Mouse (Mus musculus) T-helper 2 cell (primary cell): ENCODE results near the gene Smg9.

ENCODE experiments used
- in situ Hi-C: fragments of 300-600 bp; cut with MboI, MseI; formaldehyde crosslinking; loops from one replicate; pipeline ENCODE4 v1.15.1; 2025; ENCODE audit warnings: high pct_unique_total_duplicates

Gene Smg9

GRCm38 (mm10) chr7:24406528-24407344 is 7.3 kb downstream of the Smg9 start:
- in situ Hi-C loops = no loop called here

GRCm38 (mm10) chr7:24408186-24408585 is 8.8 kb downstream of the Smg9 start:
- in situ Hi-C loops = no loop called here

GRCm38 (mm10) chr7:24410123-24410522 is 10.7 kb downstream of the Smg9 start:
- in situ Hi-C loops = no loop called here

GRCm38 (mm10) chr7:24410831-24411230 is 11.4 kb downstream of the Smg9 start:
- in situ Hi-C loops = no loop called here

GRCm38 (mm10) chr7:24413630-24414029 is 14.2 kb downstream of the Smg9 start:
- in situ Hi-C loops = no loop called here

- in situ Hi-C loops = no loop called here
Observed at GRCm38 (mm10) chr7:24415261-24415660, 15.8 kb downstream of the Smg9 start.

GRCm38 (mm10) chr7:24419579-24419978 is 20.2 kb downstream of the Smg9 start:
- in situ Hi-C loops = no loop called here

GRCm38 (mm10) chr7:24421648-24422047 is 22.2 kb downstream of the Smg9 start:
- in situ Hi-C loops = no loop called here

- in situ Hi-C loops = no loop called here
Observed at GRCm38 (mm10) chr7:24422251-24422650, 22.8 kb downstream of the Smg9 start.

GRCm38 (mm10) chr7:24423107-24423763 is 23.8 kb downstream of the Smg9 start:
- in situ Hi-C loops = no loop called here

GRCm38 (mm10) chr7:24423956-24424732 is 24.7 kb downstream of the Smg9 start:
- in situ Hi-C loops = no loop called here

- in situ Hi-C loops = no loop called here
Observed at GRCm38 (mm10) chr7:24425919-24426318, 26.5 kb downstream of the Smg9 start.

- in situ Hi-C loops = no loop called here
Observed at GRCm38 (mm10) chr7:24427168-24427567, 27.7 kb downstream of the Smg9 start.

GRCm38 (mm10) chr7:24428725-24429124 is 29.3 kb downstream of the Smg9 start:
- in situ Hi-C loops = no loop called here

- in situ Hi-C loops = loop anchor here (5.0 kb wide), 1 partner anchor 38 kb away; no protein-coding TSS in a partner anchor
Observed at GRCm38 (mm10) chr7:24429413-24430112, 30.1 kb downstream of the Smg9 start.

- in situ Hi-C loops = loop anchor here (5.0 kb wide), 1 partner anchor 37 kb away; no protein-coding TSS in a partner anchor
Observed at GRCm38 (mm10) chr7:24430551-24431345, 31.3 kb downstream of the Smg9 start.

GRCm38 (mm10) chr7:24431713-24432112 is 32.3 kb downstream of the Smg9 start:
- in situ Hi-C loops = loop anchor here (5.0 kb wide), 1 partner anchor 36 kb away; no protein-coding TSS in a partner anchor

- in situ Hi-C loops = no loop called here
Observed at GRCm38 (mm10) chr7:24435305-24435704, 35.9 kb downstream of the Smg9 start.

GRCm38 (mm10) chr7:24437981-24438380 is 38.6 kb downstream of the Smg9 start:
- in situ Hi-C loops = no loop called here

GRCm38 (mm10) chr7:24439191-24439590 is 39.8 kb downstream of the Smg9 start:
- in situ Hi-C loops = no loop called here

- in situ Hi-C loops = no loop called here
Observed at GRCm38 (mm10) chr7:24439891-24440290, 40.5 kb downstream of the Smg9 start.
